Mouse (Mus musculus) activated CD4-positive, CD25-positive, alpha-beta regulatory T cell, adult 4 months (primary cell): Measurements from ENCODE around the gene Ufd1. TPM values are rescaled to one million over a fixed set of nuclear protein-coding genes. Genes with fewer than 3 reads are reported as not detected.
"Not testable (repeated sequence)": the region's sequence is repeated elsewhere in the genome, so short reads cannot be mapped to it uniquely, and the experiment has no call there.

Experiments used
- ATAC-seq: one replicate; pipeline ENCODE4 v1.8.0; 2017
- polyA plus RNA-seq, 2 experiments: library from polyadenylated mRNA; unstranded; fragments of 100-300 nt; shearing (Covaris generic); gene quantifications; one replicate each; pipeline ENCODE4 v1.2.1; 2017

Ufd1 gene
- polyA plus RNA-seq, 2 experiments from 2014 or later, result 126 to 139 TPM

- peak; percentile 0 for ATAC-seq
Observed at GRCm38 (mm10) chr16:18811032-18811431, 547 bp upstream of the Ufd1 start.

- ATAC-seq, result no peak
Observed at GRCm38 (mm10) chr16:18812385-18812910, 869 bp downstream of the Ufd1 start.

GRCm38 (mm10) chr16:18822356-18822755 lies 10.8 kb downstream of the Ufd1 start:
- no peak for ATAC-seq

GRCm38 (mm10) chr16:18822925-18823324 lies 11.3 kb downstream of the Ufd1 start:
- no peak for ATAC-seq

- ATAC-seq, result no peak
Observed at GRCm38 (mm10) chr16:18828630-18829029, 17.1 kb downstream of the Ufd1 start.

- ATAC-seq, result no peak
Observed at GRCm38 (mm10) chr16:18829102-18829501, 17.5 kb downstream of the Ufd1 start.

GRCm38 (mm10) chr16:18833486-18833885 lies 21.9 kb downstream of the Ufd1 start:
- no peak for ATAC-seq

- ATAC-seq, result peak; percentile 30
Observed at GRCm38 (mm10) chr16:18836073-18836467, 24.5 kb downstream of the Ufd1 start.

GRCm38 (mm10) chr16:18836468-18837208 lies 25.1 kb downstream of the Ufd1 start, which contains the start of the genes 2510002D24Rik and Gm28539:
2510002D24Rik (plus strand) TSS chr16:18836578.
Gm28539 (plus strand) TSS chr16:18836584.
- ATAC-seq, result peak; percentile 98

- ATAC-seq, result no peak
Observed at GRCm38 (mm10) chr16:18838346-18838745, 26.8 kb downstream of the Ufd1 start.

GRCm38 (mm10) chr16:18846301-18846820 lies 34.8 kb downstream of the Ufd1 start:
- ATAC-seq, result no peak

GRCm38 (mm10) chr16:18849521-18850190 lies 38.1 kb downstream of the Ufd1 start:
- ATAC-seq, result not testable (repeated sequence)

GRCm38 (mm10) chr16:18858551-18858950 lies 47.0 kb downstream of the Ufd1 start:
- ATAC-seq, result peak; percentile 54

GRCm38 (mm10) chr16:18860186-18860585 lies 48.6 kb downstream of the Ufd1 start:
- no peak for ATAC-seq

- not testable (repeated sequence) for ATAC-seq
Observed at GRCm38 (mm10) chr16:18870495-18870894, 58.9 kb downstream of the Ufd1 start.

- ATAC-seq, result peak; percentile 0
Observed at GRCm38 (mm10) chr16:18876091-18876441, 64.5 kb downstream of the Ufd1 start.

GRCm38 (mm10) chr16:18876442-18877308 lies 65.1 kb downstream of the Ufd1 start, which contains the start of the genes Mrpl40 and Hira:
Mrpl40 (minus strand) TSS chr16:18876862.
Hira (plus strand) TSS chr16:18877037.
- ATAC-seq, result peak; percentile 75

GRCm38 (mm10) chr16:18877386-18878090 lies 66.0 kb downstream of the Ufd1 start:
- ATAC-seq, result peak; percentile 29

- peak; percentile 5 for ATAC-seq
Observed at GRCm38 (mm10) chr16:18878091-18878720, 66.6 kb downstream of the Ufd1 start.

GRCm38 (mm10) chr16:18884044-18884443 lies 72.5 kb downstream of the Ufd1 start:
- ATAC-seq, result no peak
